Mouse (Mus musculus) CH12F3 (cell line): ENCODE data around the gene Gm3893.
"Not testable (repeated sequence)": the region's sequence is repeated elsewhere in the genome, so short reads cannot be mapped to it uniquely, and the experiment has no call there.

Experiments
- in situ Hi-C: fragments of 300-500 bp; cut with MboI; formaldehyde crosslinking; loops from 2 replicates; pipeline ENCODE4 v1.14.3; 2020; ENCODE audit warnings: low sequenced_read_pairs

Gene Gm3893

GRCm38 (mm10) chr4:42090907-42091306 is at the start of gene Gm3893:
Gene Gm3893, plus strand, starts transcription at chr4:42091207.
- in situ Hi-C loops, result not testable (repeated sequence)

GRCm38 (mm10) chr4:42114517-42114916 is 23.5 kb downstream of the Gm3893 start, which contains the start of gene Gm13304:
Gene Gm13304, plus strand, starts transcription at chr4:42114817.
- in situ Hi-C loops, result not testable (repeated sequence)
